Mouse (Mus musculus) heart, adult 9 months (tissue): ENCODE results near the gene Aqp5.

Experiments used
- DNase-seq, 2 experiments: peaks; one replicate each; pipeline ENCODE4 v3.0.0; 2022; ENCODE audit warnings: low spot score in 2 of 2

Gene Aqp5

DNA sequence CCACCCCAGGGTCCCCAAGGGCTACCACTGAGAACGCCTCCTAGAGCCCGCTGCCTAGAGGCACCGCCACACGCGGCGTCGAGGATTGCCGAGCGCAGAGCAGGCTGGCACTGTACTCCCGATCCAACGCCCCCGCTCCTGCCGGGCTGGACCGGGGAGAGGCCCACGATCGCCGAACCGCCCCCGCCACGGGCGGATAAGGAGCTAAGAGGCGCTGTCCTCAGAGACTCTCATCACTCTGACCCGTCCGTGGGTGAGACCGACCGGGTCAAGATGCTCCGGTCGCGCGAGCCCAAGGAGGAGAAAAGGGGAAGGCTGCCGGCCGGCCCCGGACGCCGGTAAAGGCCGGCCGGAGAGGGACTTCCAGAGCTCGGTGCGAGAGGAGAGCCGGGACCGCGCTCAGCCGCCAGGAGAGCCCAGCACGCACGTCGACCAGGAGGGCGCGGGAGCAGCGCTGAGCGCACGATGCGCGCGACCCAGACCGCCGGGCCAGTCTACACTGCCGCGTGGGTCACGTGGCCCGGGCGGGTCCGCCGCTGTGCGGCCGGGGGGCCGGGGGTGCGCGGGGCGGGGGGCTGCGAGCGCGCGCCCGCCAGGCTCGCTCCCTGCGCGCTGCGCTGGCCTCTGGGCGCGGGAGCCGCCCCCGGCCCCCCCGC, at the start of gene Aqp5:
Gene Aqp5, plus strand, starts transcription at position 354 of the 656 bp plus-strand sequence.
- no peak for DNase-seq

DNA sequence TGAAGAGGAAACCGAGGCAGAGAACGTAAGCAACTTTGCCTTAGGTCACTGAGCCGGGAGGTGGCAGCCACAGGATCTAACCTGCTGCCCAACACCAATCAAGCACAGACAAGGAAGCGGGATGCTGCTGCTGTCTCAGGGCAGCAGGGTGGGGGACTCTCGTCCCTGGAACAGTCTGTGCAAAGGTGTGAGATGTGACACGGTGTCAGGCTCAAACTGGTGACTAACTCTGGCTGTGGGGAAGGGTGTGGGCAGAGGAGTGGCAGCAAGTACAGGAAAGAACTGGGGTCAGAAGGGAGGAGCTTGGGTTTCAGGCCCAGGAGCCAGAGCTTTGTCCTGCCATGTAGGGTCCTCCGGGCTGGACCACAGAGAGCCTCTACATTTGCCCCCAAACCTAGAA, 46.5 kb upstream of the Aqp5 start:
- no peak for DNase-seq

DNA sequence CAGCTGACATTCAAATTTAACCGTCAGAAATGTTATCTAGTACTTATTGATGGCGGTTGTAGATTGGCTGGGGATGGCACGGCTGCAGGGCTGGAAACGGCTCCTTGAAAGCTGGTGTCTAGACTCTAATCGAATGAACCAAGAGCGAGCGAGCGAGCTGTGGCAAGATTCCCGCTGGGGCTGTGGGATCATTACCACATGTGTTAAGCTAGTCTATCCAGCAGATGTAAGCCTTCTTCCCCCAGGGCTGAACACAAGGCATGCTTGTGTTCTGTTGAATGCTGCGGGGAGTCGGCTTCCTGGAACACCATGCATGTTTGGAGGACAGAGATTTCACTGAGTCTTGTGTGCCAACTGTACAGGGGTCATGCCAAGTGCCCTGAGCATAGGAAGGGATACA, 44.0 kb upstream of the Aqp5 start:
- no peak for DNase-seq

DNA sequence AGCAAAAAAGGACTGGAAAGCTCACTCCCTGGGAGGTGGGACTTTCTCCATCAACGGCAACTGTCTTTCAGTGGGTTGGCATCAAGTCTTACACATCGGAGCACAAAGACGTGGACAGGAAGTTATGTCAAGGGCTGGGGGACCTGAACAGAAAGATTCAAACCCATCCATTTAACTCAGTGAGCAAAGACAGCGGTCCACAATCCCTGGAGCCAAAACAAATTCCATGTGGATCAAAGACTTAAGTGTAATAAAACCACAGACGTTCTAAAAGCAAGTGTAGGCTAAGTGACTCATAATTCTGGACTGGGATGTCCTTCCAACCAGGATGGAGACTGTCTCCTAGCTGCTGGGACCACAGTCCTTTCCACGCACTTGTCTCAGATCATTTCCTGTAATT, 42.9 kb upstream of the Aqp5 start:
- no peak for DNase-seq

DNA sequence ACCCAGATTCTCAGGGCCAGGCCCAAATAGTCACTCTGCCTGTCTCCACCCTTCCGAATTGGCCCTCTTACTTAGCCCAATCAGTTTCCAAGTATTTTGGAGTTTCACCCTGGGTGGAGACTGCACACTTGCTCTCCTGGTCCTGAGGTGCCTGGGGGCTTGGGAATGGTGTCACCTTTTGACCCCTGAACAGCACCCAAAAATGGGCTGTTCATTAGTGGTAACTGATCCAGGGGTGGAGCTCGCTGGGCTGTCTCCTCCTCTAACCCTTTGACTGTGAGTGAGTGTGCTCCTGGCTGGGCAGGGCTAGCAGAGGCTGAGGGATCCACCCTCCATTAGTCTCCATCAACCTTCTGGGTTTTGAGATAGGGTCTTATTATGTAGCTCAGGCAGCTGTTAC, 40.7 kb upstream of the Aqp5 start:
- no peak for DNase-seq

DNA sequence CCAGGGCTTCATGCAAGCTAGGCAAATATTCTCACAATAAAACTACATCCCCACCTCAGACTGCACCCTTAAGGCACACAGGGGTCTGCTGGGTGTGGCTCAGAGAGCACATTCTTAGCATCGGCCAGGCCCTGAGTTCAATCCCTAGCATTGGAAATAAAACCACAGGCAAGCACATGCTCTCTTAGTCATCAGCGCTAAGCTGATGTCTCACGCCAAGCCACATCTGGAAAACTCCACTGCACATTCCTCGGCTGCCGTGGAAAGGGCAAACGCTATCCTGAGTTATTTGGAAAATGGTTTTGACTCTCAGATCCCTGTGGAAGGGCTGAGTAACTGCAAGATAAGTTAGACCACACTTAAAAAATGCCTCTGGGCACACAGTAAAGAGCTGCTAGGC, 36.8 kb upstream of the Aqp5 start:
- no peak for DNase-seq

DNA sequence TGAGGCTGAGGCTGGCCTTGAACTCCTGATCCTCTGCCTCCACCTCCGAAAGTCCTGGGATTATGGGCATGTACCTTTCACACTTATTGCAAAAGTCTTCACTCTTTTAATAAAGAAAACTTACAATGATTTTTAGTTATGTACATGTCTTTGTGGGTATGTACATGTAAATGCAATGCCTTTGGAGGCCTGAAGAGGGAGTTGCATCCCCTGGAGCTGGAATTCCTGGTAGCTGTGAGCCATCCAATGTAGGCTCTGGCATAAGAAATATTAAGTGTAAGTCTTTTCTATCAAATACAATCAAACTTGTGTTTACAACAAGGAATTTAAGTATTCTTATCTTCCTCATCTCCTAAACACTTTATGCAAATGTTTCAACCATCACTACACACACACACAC, 31.6 kb upstream of the Aqp5 start:
- DNase-seq, result no peak

DNA sequence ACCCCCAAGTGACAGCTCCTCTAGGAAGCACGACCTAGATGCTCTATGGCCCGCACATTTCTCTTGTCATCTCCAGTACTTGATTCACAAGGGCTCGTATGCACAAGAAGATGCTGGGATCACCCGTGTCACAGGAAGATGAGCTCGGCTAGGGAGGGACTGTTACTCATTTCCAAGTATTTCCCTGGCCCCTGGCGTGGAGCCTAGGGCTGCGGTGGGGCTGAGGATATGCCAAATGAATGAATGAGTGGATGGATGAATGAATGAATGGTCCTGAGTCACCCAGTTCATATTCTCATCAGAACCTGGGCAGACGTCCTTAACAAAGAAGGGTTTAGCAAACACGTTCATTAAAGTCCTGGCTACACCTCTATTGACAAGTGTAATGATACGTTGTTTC, 30.3 kb upstream of the Aqp5 start:
- no peak for DNase-seq

DNA sequence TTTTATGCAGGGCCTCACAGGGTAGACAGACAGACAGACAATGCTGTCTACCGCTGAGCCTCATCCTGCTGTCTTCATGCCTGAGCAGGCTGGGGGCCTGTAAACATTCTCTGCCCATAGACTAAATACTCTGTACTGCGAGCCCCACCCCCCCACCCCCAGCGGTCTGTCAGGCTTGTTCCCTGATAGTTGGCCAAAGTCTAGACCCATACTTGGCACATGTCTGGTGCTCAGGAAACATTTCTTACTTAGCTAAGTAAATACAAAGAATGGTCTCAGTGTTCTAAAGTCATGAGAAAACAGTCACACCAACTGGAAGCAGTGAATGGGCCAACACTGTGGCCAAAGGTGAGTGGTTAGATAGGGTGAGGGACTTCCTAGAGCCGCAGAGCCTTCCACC, 23.2 kb upstream of the Aqp5 start:
- DNase-seq, result no peak

DNA sequence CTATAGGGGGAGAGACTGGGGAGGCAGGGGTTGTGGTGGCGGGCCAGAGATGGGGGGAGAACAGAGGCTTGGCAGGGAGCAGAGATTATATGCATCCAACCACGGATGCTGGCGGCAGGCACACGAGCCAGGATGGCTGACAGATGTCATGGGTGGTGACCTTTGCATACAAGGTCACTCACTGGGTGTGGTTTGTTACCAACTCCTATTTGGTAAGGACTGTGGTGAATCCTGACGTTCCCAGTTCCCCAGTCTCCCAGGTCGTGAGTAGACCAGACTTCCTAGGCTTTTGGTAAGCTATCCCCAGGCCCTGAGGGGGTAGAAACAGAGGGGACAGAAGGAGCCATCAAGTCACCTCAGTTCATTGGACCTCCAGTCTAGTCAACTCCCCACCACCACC, 21.9 kb upstream of the Aqp5 start:
- DNase-seq, result no peak

DNA sequence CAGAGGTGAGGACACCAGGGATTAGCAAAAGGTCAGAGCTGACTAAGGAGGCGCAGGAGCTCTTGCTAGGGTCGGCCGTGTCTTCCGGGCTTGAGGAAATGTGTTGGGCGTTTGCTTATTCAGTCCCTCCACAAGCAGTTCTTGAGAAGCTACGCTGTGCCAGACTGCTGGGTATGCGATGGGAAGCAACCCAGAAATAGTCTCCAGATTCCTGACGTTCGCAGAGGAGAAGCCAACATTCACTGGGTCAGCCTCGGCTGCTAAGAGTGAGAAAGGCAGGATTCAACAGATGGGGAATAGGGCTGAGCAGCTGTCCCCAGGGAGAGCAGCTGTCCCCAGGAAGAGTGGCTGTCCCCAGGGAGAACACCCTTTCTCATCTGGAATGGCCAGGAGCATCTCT, 21.5 kb upstream of the Aqp5 start:
- no peak for DNase-seq

DNA sequence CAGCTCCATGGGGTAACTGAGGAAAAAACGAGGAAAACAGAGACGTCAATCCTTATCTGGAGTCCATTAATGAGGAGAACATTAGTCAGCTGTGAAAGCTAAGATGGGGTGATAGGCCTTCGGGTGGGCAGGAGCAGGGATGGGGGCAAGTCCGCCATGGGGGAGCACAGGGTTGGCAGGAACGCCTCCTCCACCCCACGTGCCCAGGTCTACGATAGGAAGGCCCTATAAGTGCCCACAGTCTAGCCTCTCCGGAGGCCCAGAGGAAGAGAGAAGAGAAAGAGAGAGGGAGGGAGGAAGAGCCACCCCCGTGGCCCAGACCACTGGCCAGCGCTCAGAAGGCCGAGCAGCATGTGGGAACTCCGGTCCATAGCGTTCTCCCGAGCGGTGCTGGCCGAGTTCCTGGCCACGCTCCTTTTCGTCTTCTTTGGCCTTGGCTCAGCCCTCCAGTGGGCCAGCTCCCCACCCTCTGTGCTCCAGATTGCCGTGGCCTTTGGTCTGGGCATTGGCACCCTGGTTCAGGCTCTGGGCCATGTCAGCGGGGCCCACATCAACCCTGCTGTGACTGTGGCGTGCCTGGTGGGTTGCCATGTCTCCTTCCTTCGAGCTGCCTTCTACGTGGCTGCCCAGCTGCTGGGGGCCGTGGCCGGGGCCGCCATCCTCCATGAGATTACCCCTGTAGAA, 11.6 kb upstream of the Aqp5 start, which contains the start of gene Aqp2:
Gene Aqp2, plus strand, starts transcription at position 254 of the 684 bp plus-strand sequence.
- no peak for DNase-seq

DNA sequence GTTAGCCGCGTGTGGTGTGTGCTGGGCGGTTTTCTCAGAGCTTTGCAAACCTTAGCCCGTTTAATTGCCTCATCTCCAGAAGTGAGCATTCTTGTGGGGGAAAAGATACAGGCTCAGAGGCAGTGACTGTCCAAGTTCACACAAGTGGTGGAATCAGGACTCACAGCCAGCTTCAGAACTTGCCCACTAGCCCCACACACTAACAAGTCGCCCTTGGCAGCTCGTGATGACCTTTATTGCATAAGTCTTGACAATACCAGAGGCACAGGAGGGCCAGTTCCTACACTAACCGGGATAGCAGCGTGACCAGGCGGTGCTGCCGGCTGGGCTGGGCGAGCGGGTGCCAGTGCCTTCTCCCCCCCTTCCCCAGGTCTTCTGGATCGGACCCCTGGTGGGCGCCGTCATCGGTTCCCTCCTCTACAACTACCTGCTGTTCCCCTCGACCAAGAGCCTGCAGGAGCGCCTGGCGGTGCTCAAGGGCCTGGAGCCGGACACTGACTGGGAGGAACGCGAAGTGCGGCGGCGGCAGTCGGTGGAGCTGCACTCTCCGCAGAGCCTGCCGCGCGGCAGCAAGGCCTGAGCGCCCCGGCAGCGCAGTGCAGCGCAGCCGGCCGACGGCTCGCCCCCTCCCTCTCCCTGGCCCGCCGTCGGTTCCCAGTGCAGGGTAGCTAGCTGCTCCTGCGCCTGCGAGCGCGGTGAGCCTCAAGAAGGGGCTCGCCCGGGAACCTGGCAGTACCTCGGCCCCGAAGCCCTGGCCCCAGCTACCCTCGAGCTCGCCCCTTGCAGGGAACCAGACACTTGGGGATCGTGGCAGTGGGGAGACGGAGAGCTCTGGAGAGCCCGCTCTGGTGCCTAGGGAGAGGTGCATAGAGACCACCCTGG, 6.9 kb upstream of the Aqp5 start:
- peak in 1 of 2 experiments; percentile 17 for DNase-seq

DNA sequence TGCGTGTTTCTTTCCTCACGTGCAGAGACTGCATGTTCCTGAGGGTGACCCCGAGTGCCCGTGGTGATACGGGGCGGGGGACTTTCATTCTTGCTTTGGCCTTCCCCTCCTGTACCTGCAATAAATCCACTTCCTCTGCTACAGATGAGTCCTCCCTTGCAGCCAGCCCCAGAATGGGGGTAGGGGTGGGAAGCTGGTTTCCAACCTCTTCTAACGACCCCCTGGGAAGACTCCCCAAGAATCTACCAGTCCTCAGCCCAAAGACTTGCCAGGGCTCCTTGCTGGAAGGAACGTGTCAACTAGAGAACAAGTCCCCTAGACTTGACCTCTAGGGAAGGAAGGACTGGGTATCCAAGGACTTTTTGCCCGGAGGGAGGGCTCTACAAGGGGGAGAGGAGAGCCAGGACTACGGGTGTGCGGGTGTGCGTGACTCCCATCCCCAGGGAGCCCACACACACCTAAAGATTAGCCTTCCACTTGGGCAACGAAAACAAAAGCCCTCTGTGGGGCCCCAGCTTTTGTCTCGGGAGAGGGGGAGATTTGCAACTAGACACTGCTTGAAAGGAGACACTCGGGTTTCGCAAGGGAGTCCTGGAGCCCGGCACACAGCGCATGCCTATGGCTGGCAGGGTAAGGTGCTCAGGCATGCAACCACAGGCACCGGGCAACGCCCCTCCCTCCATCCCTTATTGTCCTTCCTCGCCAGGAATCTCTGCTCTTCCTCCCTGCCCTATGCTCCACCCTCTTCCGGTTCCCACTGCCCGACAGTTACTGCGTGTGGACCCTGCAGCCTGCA, 6.0 kb upstream of the Aqp5 start:
- DNase-seq, result no peak

DNA sequence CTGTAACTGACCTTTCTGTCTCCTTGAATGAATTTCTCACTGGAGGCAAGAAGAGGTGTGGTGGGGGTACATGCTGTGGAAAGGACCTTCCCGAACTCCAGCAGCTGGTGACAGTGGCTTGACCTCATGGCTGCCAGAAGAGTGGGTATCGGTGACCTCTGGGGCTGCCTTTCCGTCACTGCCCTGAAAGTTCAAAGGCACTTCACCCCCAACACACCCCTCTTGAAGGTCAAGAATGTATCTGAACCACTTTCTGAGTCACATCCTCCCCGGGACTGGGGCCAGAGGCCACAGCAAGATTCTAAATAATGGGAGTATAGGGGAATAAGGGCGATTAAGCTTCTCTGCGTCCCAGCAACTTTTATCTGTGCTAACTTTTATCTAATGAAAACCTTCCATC, 4.8 kb upstream of the Aqp5 start:
- no peak for DNase-seq

DNA sequence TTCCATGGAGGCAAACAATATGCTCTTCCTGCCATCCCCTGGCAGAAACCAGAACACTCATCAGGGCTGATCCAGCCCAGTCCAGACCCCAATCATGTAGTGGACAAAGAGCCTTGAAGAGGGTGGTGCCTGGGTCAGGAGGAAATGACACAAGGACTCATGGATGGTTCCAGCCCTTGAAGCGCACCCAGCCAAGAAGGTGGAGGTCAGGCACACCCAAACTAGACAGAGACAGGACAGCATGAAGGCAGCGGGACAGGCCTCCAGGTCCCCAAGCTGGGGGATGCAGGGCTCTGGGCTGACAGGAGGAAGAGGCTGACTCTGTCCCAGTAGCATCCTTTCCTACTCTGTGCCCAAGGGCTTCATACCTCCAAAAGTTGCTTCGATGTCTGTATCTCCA, 4.1 kb upstream of the Aqp5 start:
- DNase-seq, result no peak

DNA sequence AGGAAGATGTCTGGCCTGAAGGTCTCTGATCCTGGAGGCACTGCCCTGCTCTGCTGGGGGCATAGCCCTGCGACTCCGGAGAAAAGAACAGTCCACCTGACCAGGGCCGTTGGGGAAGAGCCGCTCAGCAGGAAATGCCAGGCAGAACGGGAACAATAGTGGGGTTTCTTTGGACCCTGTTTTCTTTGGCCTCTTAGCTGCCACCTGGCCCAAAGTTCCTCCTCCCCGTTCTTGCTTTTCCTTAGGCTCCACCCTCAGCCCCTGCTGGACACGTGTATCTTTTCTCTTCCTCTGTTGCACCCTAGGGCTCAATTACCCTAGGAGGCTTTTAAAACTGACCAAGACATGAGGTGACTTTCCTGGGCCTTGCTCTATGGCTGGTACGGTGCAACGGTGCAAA, 1.3 kb upstream of the Aqp5 start:
- DNase-seq, result no peak

DNA sequence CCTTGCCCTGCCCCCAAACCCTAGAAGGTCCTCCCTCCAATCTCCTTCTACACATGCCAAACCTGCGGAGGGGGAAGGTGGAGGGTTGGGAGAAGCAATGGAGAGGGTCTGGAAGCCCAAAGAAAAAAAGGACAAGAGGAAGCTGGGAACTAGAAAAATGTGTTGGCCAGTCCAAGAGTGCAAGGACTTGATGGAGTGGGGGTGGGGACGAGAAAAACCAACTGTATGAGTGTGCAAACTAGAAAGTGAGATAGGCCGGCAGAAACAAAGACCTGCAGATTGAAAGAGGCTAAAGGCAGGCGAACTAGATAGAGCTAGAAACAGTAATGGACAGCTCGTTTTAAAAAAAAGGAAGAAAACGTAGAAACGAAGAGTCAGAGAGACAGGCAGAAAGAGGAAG, 878 bp upstream of the Aqp5 start:
- no peak for DNase-seq

DNA sequence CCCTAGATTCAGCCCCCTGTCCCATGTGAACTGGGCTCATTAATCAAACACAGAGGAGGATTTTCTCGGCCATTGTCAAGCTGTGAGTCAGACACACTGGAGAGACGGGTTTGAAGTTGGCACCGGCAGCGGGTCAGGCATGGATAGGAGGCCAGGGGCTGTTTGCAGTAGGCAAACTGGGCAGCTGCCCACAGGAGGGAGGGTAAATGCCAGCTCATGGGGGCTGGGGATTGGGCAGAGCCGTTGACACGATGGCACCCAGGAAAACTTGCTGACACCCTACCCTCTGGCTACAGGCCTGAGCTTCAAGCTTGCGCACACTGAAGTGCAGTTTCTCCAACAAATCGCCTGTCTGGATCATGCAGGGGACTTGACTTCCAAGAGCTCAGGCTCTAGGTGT, 1.6 kb downstream of the Aqp5 start:
- no peak for DNase-seq

DNA sequence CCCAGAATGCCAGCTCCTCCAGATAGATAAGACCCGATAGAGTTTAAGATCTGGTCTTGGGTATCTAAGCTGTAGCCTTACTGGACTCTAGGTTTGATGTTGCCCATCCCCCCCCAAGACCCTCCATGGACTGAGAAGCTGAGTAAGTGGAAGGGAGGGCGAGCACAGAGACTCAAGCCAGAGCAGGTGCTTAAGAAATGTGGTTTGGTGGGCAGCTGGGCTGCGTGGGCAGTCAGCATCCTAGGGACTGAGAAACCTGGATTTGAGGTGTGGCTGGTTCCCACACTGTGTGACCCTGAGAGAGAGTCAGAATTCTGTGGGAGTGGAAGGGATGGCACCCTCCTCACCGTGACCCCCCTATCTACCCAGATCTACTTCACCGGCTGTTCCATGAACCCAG, 2.3 kb downstream of the Aqp5 start:
- no peak for DNase-seq

DNA sequence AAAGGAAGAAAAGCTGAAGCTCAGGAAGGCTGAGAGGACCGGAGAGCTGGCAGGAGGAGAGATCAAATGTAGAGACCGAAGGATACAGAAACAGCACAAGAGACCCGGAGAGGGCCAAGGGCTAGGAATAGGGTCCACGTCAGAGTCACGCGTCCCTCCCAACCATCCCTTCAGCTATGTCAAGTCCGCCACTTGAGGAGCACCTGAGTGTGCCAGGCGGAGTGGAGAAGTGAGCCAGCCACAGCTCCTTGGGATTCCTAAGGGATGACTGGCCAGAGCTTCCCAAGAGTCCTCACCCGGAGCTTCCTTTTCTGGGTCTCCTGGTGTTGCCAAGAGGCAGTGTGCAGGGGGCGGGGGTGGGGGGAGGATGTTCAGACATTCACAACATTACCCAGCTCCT, 4.4 kb downstream of the Aqp5 start:
- no peak for DNase-seq
